Mouse (Mus musculus): ENCODE results near the gene Tm2d1. TPM values are rescaled to one million over a fixed set of nuclear protein-coding genes. Genes with fewer than 3 reads are reported as not detected.
"Not testable (repeated sequence)": the region's sequence is repeated elsewhere in the genome, so short reads cannot be mapped to it uniquely, and the experiment has no call there.

The Tm2d1 gene
- total RNA-seq (2017), result 16.3 and 26.7 TPM in 2 replicates

DNA sequence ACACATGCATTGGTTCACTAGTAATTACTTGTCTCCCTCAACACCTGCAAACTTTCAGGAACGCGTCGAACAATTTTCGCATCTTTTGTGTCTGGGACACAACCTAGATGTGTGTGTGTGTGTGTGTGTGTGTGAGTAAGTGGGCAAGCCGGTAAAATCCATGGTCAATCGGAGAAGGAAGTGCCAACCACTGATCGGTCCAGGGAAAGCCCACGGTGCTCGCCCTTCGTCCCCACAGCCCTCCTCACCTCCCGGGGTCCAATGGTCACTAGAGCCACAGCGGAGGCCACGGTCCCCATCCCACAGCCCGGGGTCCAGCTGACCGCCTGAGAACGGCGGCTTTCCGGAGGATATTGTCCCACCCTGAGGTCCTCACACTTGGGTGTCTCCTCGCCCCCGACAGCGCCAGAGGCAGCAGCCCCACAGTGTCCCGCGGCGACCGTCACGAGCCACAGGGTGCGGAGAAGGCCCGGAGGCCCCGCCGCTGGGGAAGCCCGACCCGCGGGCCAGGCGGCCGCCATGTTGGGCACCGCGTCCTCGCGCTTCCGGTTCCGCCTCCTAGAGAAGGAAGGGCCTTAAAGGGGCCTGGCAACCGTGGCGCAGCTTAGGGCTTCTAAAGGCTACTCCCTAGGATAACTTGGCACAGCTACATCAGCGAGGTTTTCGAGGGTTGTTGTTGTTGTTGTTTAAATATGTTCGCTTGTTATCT lies at the start of gene Tm2d1:
Gene Tm2d1 (minus strand): TSS at position 591 of the 709 bp plus-strand sequence.
- ATAC-seq (replicated peaks; ENCODE audit: low read depth, poor library complexity, severe bottlenecking), result peak; percentile 97

- ATAC-seq (replicated peaks; ENCODE audit: low read depth, poor library complexity, severe bottlenecking), result no peak
Observed at GRCm38 (mm10) chr4:98428371-98428770, 45.3 kb upstream of the Tm2d1 start.

DNA sequence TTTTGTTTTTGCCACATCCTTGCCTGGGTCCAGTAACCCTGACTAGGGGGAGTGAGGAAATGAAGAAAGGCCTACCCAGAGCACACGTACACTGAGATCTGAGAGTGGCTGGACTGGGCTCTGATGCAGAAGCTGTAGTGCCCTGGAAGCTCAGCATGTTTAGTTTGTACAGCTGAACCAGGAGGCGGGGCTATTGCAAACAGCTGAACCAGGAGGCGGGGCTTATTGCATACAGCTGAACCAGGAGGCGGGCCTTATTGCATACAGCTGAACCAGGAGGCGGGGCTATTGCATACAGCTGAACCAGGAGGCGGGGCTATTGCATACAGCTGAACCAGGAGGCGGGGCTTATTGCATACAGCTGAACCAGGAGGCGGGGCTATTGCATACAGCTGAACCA lies 32.0 kb upstream of the Tm2d1 start:
- not testable (repeated sequence) for ATAC-seq (replicated peaks; ENCODE audit: low read depth, poor library complexity, severe bottlenecking)

- ATAC-seq (replicated peaks; ENCODE audit: low read depth, poor library complexity, severe bottlenecking), result no peak
Observed at GRCm38 (mm10) chr4:98408455-98408854, 25.3 kb upstream of the Tm2d1 start.

GRCm38 (mm10) chr4:98404412-98404811 lies 21.3 kb upstream of the Tm2d1 start:
- ATAC-seq (replicated peaks; ENCODE audit: low read depth, poor library complexity, severe bottlenecking), result no peak

- ATAC-seq (replicated peaks; ENCODE audit: low read depth, poor library complexity, severe bottlenecking), result no peak
Observed at GRCm38 (mm10) chr4:98403492-98403891, 20.4 kb upstream of the Tm2d1 start.

GRCm38 (mm10) chr4:98401584-98401962 lies 18.5 kb upstream of the Tm2d1 start:
- ATAC-seq (replicated peaks; ENCODE audit: low read depth, poor library complexity, severe bottlenecking), result no peak

- no peak for ATAC-seq (replicated peaks; ENCODE audit: low read depth, poor library complexity, severe bottlenecking)
Observed at GRCm38 (mm10) chr4:98400926-98401583, 17.9 kb upstream of the Tm2d1 start.

GRCm38 (mm10) chr4:98395690-98396437 lies 12.8 kb upstream of the Tm2d1 start, which contains the start of gene Patj:
Gene Patj, plus strand, starts transcription at chr4:98395785.
- ATAC-seq (replicated peaks; ENCODE audit: low read depth, poor library complexity, severe bottlenecking), result peak; percentile 69

- ATAC-seq (replicated peaks; ENCODE audit: low read depth, poor library complexity, severe bottlenecking), result 0 out of 2 replicates have a peak, but pooled peaks have one; percentile 3
Observed at GRCm38 (mm10) chr4:98395346-98395689, 12.2 kb upstream of the Tm2d1 start.

- no peak for ATAC-seq (replicated peaks; ENCODE audit: low read depth, poor library complexity, severe bottlenecking)
Observed at GRCm38 (mm10) chr4:98385036-98385435, 1.9 kb upstream of the Tm2d1 start.

DNA sequence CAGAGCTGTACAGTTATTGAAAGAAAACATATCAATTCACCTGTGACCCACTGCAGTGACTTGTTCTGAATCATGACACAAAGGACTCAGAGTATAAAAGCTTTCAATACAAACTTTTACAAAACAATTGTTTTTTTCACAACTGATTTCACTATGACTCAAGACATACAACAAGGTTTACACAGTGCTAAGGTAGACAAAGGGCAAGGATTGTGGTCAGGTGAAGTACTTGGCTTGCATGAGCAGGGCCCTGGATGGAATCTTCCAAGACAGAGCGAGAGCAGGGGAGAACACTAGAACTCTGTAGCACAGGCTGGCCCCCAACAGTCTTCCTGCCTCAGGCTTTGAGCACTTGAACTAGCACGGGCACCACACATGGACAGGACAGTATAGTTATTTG lies 6.2 kb downstream of the Tm2d1 start:
- ATAC-seq (replicated peaks; ENCODE audit: low read depth, poor library complexity, severe bottlenecking), result no peak

- peak; percentile 52 for ATAC-seq (replicated peaks; ENCODE audit: low read depth, poor library complexity, severe bottlenecking)
Observed at GRCm38 (mm10) chr4:98375401-98375800, 7.7 kb downstream of the Tm2d1 start.

DNA sequence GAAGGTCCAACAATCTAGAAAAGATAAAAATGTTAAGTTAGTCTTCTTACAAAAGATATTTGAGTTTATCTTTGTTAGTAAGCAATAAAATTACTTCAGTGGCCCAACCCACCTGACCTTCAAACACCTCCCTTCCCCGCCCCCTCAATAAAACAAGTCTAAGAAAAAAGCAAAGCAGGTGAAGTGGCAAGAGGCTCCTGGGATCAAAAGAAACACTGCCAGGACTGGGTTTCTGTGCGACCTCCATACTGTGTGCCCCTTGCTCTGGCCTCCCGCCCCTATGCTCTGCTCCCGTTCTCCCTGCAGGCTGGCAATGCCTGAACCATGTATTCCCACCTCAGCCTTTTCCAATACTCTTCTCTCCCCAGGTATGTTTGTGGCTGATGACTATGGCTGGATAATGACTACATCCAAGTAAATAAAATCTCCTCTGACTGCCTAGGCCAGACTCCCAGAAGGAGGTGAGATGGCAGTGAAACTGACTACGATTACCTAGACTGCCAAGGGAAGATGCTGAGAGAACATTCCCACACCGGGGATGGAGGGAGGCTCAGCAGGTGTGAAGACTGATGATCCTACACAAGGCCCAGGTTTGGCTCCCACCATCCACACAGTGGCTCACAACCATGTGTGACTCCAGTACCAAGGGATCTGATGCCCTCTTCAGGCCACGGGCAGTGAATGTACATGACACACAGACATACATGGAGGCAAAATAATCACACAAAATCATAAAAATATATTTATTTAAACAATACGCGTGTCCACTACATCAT lies 24.9 kb downstream of the Tm2d1 start:
- no peak for ATAC-seq (replicated peaks; ENCODE audit: low read depth, poor library complexity, severe bottlenecking)

- no peak for ATAC-seq (replicated peaks; ENCODE audit: low read depth, poor library complexity, severe bottlenecking)
Observed at GRCm38 (mm10) chr4:98348580-98348979, 34.5 kb downstream of the Tm2d1 start.

DNA sequence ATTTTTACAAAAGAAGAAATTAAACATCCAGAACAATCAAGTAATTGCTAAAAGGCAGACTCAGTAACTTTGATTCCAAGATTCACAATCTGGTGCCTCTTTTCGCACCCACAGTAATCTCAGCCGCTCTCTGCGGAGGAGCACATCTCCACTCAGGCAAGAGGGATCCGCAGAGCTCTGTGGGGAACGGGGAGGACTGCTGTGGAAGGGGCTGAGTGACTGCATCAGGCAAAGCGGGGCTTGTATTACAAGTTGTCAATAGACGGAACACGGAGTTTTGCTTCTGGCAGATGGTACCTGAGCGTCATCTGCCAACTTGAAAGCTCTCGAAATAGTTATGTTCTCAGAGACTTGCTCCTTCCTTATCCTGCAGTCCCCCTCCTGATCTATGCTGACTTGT lies 37.3 kb downstream of the Tm2d1 start:
- no peak for ATAC-seq (replicated peaks; ENCODE audit: low read depth, poor library complexity, severe bottlenecking)

- peak; percentile 45; the same call in 1 of the 2 replicates for ATAC-seq (replicated peaks; ENCODE audit: low read depth, poor library complexity, severe bottlenecking)
Observed at GRCm38 (mm10) chr4:98339992-98340564, 43.0 kb downstream of the Tm2d1 start.

DNA sequence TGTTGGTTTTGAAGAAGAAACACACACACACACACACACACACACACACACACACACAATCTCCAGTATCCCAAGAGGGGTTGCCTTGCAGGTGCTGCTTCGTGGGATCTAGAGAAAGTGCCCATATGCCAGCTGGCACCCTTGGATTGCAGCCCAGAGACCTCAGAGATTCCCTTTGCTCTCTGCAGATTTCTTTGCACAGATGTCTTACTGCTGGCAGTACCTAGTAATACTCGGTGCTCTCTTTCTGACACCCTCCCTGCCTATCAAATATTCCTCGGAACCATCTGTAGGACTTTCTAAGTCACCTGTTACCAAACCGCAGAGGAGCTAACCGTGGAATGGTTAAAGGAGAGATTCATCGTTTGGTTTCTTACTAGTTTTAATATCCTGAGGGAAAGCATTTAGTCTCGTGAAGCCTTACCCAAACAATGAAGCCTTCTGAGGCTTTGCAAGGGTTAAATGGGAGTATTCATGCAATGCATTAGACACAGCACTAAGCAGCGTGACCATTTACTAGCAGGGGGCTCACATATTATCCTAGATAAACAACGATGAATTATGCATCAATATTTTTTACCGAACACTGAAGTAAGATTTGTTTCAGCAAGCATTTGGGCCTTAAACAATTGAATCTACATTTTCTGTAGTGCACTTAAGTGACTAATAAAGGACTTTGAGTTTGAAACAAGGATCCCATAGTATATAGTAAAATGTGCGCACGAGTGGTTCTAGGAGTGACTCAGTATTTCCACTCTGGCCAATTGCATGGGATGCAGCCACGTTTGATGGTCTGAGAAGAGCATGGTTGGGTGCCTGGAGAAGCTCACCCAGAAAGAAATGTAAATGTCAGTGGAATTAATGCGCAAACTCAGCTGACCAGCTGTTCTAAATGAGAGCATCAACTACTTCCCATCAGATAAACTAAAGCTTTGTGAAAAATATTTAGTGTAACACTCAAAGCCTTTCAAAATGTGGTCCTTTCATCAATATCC lies 44.2 kb downstream of the Tm2d1 start:
- no peak for ATAC-seq (replicated peaks; ENCODE audit: low read depth, poor library complexity, severe bottlenecking)

GRCm38 (mm10) chr4:98337197-98337596 lies 45.9 kb downstream of the Tm2d1 start:
- ATAC-seq (replicated peaks; ENCODE audit: low read depth, poor library complexity, severe bottlenecking), result no peak

Data from common myeloid progenitor, adult 5-6 weeks (primary cell).